Mouse (Mus musculus) E14TG2a.4 (cell line): ENCODE data around the gene Abcc3.

Source experiments
- CTCF ChIP-seq: conservative IDR thresholded peaks from 2 replicates; pipeline ENCODE4 v1.5.1; 2014; ENCODE audit warnings: low read length
- NANOG ChIP-seq: IDR thresholded peaks from 2 replicates; pipeline ENCODE4 v1.6.1; 2014; ENCODE audit warnings: borderline replicate concordance, low read length, mixed read lengths
- POU5F1 ChIP-seq: IDR thresholded peaks from 2 replicates; pipeline ENCODE4 v1.6.1; 2014; ENCODE audit warnings: low read length, borderline replicate concordance

- TF ChIP-seq CTCF (no peak), NANOG (no peak), POU5F1 (no peak)
These were observed 21.2 kb upstream of the Abcc3 start for GRCm38 (mm10) chr11:94414042-94414441.
